Mouse (Mus musculus): ENCODE measurements at regions not wholly inside any gene's neighbourhood (a gene's known extent, or its start where the extent isn't known, plus 50 kb on each side); places are given as distances from the start of the nearest gene placed in this dataset.

DNA sequence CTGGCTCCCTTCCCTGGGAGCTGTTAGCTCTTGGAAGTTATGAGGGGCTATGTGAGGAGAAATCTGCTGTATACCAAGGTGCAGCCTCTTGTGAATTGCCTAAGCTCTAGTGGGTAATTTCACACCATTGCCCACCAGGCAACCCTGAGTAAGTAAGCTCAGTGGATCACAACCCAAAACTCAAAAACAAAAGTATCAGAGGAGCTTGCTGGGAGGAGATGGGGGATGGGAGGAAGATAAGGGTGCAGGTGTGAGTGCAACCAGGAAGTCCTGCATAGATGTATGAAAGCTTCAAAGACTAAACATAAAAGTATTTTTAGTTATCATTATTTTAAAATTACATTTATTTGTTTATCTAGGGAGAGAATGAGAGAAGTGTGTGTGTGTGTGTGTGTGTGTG is 50.8 kb upstream of the Ddx18 start:
- DNase-seq: no peak

Data from adrenal gland, postnatal 10 days (tissue).